In the genomic region with DNA sequence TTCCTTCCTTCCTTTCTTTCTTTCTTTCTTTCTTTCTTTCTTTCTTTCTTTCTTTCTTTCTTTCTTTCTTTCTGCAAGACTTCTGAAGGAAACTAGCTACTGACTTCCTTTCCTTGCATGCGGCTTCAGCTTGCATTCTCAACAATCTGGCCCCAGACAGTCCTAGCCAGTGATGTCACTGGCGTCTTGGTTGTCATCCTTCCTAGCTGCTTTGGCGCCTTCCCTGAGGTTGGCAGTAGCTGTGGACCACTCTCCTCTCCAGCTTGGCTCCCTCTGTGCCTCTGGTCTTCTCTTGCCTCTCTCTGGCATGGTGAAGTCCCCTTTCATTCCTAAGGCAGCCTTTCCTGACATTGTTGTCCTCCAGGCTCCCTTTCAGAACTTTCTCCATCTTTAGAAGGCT, we compare ENCODE assay signal across 23 mouse cellular contexts.
"Had no signal": no experiment of that assay in that cellular context is flagged by ENCODE, and none has a peak within 500 bp of the region (broad histone marks: within the 10 kb centered on the region; RNA-seq: fewer than 3 reads in every experiment).

No protein-coding gene starts in this region.

- DNase-seq: gastrocnemius, adult 2 months; gastrocnemius, postnatal 10 days; gastrocnemius, postnatal 25 days; heart, adult 2 months; heart, postnatal 10 days; heart, postnatal 4 days; kidney, adult 18-20 months; kidney, adult 8-10 months; kidney, postnatal 10 days; kidney, postnatal 25 days; kidney, postnatal 4 days; liver; liver, embryonic 13.5 days had no signal

- H3K4me1 ChIP-seq: hindbrain, embryonic 12.5 days; intestine, embryonic 15.5 days had no signal

- H3K27ac ChIP-seq: gastrocnemius, adult 2 months; heart, adult 2 months; heart, embryonic 10.5 days; hindbrain, embryonic 10.5 days; hindbrain, embryonic 12.5 days; hindbrain, embryonic 14.5 days; intestine, embryonic 15.5 days; layer of hippocampus, adult 2 months; left cerebral cortex, adult 2 months; limb, embryonic 10.5 days; limb, embryonic 12.5 days; liver, embryonic 13.5 days had no signal

- H3K4me3 ChIP-seq: gastrocnemius, adult 2 months; heart, adult 2 months; heart, embryonic 10.5 days; heart, embryonic 12.5 days; hindbrain, embryonic 10.5 days; hindbrain, embryonic 12.5 days; intestine, embryonic 15.5 days; layer of hippocampus, adult 2 months; left cerebral cortex, adult 2 months; limb, embryonic 10.5 days; limb, embryonic 12.5 days; liver, embryonic 13.5 days had no signal
